Mouse (Mus musculus): ENCODE data around the gene Fos. TPM values are rescaled to one million over a fixed set of nuclear protein-coding genes. Genes with fewer than 3 reads are reported as not detected.

Fos gene
- total RNA-seq, 2 experiments from 2014 or later: 2.8 to 257 TPM

GRCm38 (mm10) chr12:85456966-85457505, 16.7 kb upstream of the Fos start:
- ATAC-seq (replicated peaks; ENCODE audit: low FRiP score, low TSS enrichment, poor library complexity, severe bottlenecking): no peak

GRCm38 (mm10) chr12:85459820-85460219, 13.9 kb upstream of the Fos start:
- ATAC-seq (replicated peaks; ENCODE audit: low FRiP score, low TSS enrichment, poor library complexity, severe bottlenecking): no peak

- no peak for ATAC-seq (replicated peaks; ENCODE audit: low FRiP score, low TSS enrichment, poor library complexity, severe bottlenecking)
Measured at GRCm38 (mm10) chr12:85461913-85462663, 11.6 kb upstream of the Fos start.

- ATAC-seq (replicated peaks; ENCODE audit: low FRiP score, low TSS enrichment, poor library complexity, severe bottlenecking): no peak
Measured at GRCm38 (mm10) chr12:85462802-85463201, 10.9 kb upstream of the Fos start.

GRCm38 (mm10) chr12:85464431-85464830, 9.3 kb upstream of the Fos start:
- no peak for ATAC-seq (replicated peaks; ENCODE audit: low FRiP score, low TSS enrichment, poor library complexity, severe bottlenecking)

- no peak for ATAC-seq (replicated peaks; ENCODE audit: low FRiP score, low TSS enrichment, poor library complexity, severe bottlenecking)
Measured at GRCm38 (mm10) chr12:85464902-85465301, 8.8 kb upstream of the Fos start.

GRCm38 (mm10) chr12:85467854-85468253, 5.8 kb upstream of the Fos start:
- no peak for ATAC-seq (replicated peaks; ENCODE audit: low FRiP score, low TSS enrichment, poor library complexity, severe bottlenecking)

GRCm38 (mm10) chr12:85468666-85469065, 5.0 kb upstream of the Fos start:
- no peak for ATAC-seq (replicated peaks; ENCODE audit: low FRiP score, low TSS enrichment, poor library complexity, severe bottlenecking)

GRCm38 (mm10) chr12:85471920-85472655, 1.6 kb upstream of the Fos start:
- ATAC-seq (replicated peaks; ENCODE audit: low FRiP score, low TSS enrichment, poor library complexity, severe bottlenecking): peak; percentile 44; the same call in 1 of the 2 replicates

GRCm38 (mm10) chr12:85472656-85473410, 857 bp upstream of the Fos start:
- no peak for ATAC-seq (replicated peaks; ENCODE audit: low FRiP score, low TSS enrichment, poor library complexity, severe bottlenecking)

- peak; percentile 45 for ATAC-seq (replicated peaks; ENCODE audit: low FRiP score, low TSS enrichment, poor library complexity, severe bottlenecking)
Measured at GRCm38 (mm10) chr12:85474298-85475231, 875 bp downstream of the Fos start.

- no peak for ATAC-seq (replicated peaks; ENCODE audit: low FRiP score, low TSS enrichment, poor library complexity, severe bottlenecking)
Measured at GRCm38 (mm10) chr12:85475232-85475919, 1.7 kb downstream of the Fos start.

- ATAC-seq (replicated peaks; ENCODE audit: low FRiP score, low TSS enrichment, poor library complexity, severe bottlenecking): no peak
Measured at GRCm38 (mm10) chr12:85475920-85476828, 2.5 kb downstream of the Fos start.

GRCm38 (mm10) chr12:85477219-85477618, 3.5 kb downstream of the Fos start:
- ATAC-seq (replicated peaks; ENCODE audit: low FRiP score, low TSS enrichment, poor library complexity, severe bottlenecking): peak; percentile 50

- no peak for ATAC-seq (replicated peaks; ENCODE audit: low FRiP score, low TSS enrichment, poor library complexity, severe bottlenecking)
Measured at GRCm38 (mm10) chr12:85477804-85478203, 4.1 kb downstream of the Fos start.

- no peak for ATAC-seq (replicated peaks; ENCODE audit: low FRiP score, low TSS enrichment, poor library complexity, severe bottlenecking)
Measured at GRCm38 (mm10) chr12:85478696-85479095, 5.0 kb downstream of the Fos start.

- no peak for ATAC-seq (replicated peaks; ENCODE audit: low FRiP score, low TSS enrichment, poor library complexity, severe bottlenecking)
Measured at GRCm38 (mm10) chr12:85479190-85479589, 5.5 kb downstream of the Fos start.

All from megakaryocyte-erythroid progenitor cell, adult 5-6 weeks (primary cell).